Mouse (Mus musculus) heart, embryonic 14.5 days (tissue): ENCODE measurements around the gene Daam1. TPM values are rescaled to one million over a fixed set of nuclear protein-coding genes. Genes with fewer than 3 reads are reported as not detected.

Experiments
- ATAC-seq: fragments of 200-750 bp; cut with Nextera tagmentation; 2 replicates; pipeline ENCODE4 v1.8.0; 2017; ENCODE audit warnings: low read depth, moderate TSS enrichment; ENCODE audit not compliant: insufficient number of reproducible peaks, insufficient read depth, low FRiP score
- H3K27ac ChIP-seq, 2 experiments: fragments of 200-500 bp in 1 of 2; fragments of 300-500 bp in 1 of 2; sonication (generic) in 1 of 2; replicated peaks in 1 of 2; 2 replicates each; pipeline ENCODE4 v1.5.1; 2012 to 2014; ENCODE audit warnings: low read depth in 2 of 2, low read length in 2 of 2, control low read depth in 1 of 2, mild to moderate bottlenecking in 1 of 2, mixed read lengths in 1 of 2; ENCODE audit not compliant: control insufficient read depth in 1 of 2, insufficient read depth in 1 of 2
- H3K27me3 ChIP-seq: fragments of 300-500 bp; sonication (generic); 2 replicates; pipeline ENCODE4 v1.6.1; 2014; ENCODE audit warnings: mild to moderate bottlenecking, low read length, control low read depth; ENCODE audit not compliant: control insufficient read depth, insufficient read depth
- H3K36me3 ChIP-seq: fragments of 300-500 bp; sonication (generic); 2 replicates; pipeline ENCODE4 v1.6.1; 2014; ENCODE audit warnings: mild to moderate bottlenecking, control low read depth, low read length, mixed read lengths; ENCODE audit not compliant: control insufficient read depth, insufficient read depth
- H3K4me1 ChIP-seq, 2 experiments: fragments of 200-500 bp in 1 of 2; fragments of 300-500 bp in 1 of 2; sonication (generic) in 1 of 2; 2 replicates each; pipeline ENCODE4 v1.6.1; 2012 to 2014; ENCODE audit warnings: low read length in 2 of 2, control low read depth in 1 of 2, mixed read lengths in 1 of 2; ENCODE audit not compliant: control insufficient read depth in 2 of 2, insufficient read depth in 2 of 2
- H3K4me2 ChIP-seq: fragments of 300-500 bp; sonication (generic); 2 replicates; pipeline ENCODE4 v1.6.1; 2014; ENCODE audit warnings: mild to moderate bottlenecking, low read length
- H3K4me3 ChIP-seq, 2 experiments: fragments of 200-500 bp in 1 of 2; fragments of 300-500 bp in 1 of 2; sonication (generic) in 1 of 2; 2 replicates each; pipeline ENCODE4 v1.5.1; 2012 to 2014; ENCODE audit warnings: low read length in 2 of 2, mild to moderate bottlenecking in 2 of 2, control low read depth in 1 of 2, low read depth in 1 of 2, moderate library complexity in 1 of 2; ENCODE audit not compliant: control insufficient read depth in 1 of 2, insufficient read depth in 1 of 2
- H3K9ac ChIP-seq: fragments of 300-500 bp; sonication (generic); 2 replicates; pipeline ENCODE4 v1.6.1; 2014; ENCODE audit warnings: mild to moderate bottlenecking, low read length
- H3K9me3 ChIP-seq: fragments of 300-500 bp; sonication (generic); 2 replicates; pipeline ENCODE4 v1.6.1; 2016; ENCODE audit warnings: low read length, control low read depth; ENCODE audit not compliant: control insufficient read depth
- WGBS: fragments of 180-500 bp; shearing (Covaris S2); extraction: QIAGEN DNeasy Blood & Tissue Kit; methylation state at CpG from one replicate; pipeline ENCODE4 v1.1.7; 2014; 5-methylcytosine and 5-hydroxymethylcytosine counted together
- polyA plus RNA-seq: library from polyadenylated mRNA; unstranded; fragments of >200 nt; fragmentation: Nextera tagmentation; extraction: Ambion mirVana; gene quantifications from 2 replicates; pipeline ENCODE4 v1.2.1, GENCODE M21; 2014

The Daam1 gene
- polyA plus RNA-seq, 1 experiment from 2014 or later = 33.3 TPM

- Histone ChIP-seq H3K9me3 (no peaks in the 10 kb centered on the region), H3K9ac (peak overlapping the region; percentile 57), H3K27ac (peak overlapping the region; percentile 84 to 91), H3K4me2 (peak overlapping the region; percentile 46), H3K4me3 (no peak overlapping the region), H3K4me1 (peaks cover 46 to 93% of the 10 kb centered on the region in 2 experiments), H3K36me3 (peaks cover 29% of the 10 kb centered on the region), H3K27me3 (no peaks in the 10 kb centered on the region)
- ATAC-seq = no peak
These were observed 25.5 kb downstream of the Daam1 start for GRCm38 (mm10) chr12:71856480-71856754.

GRCm38 (mm10) chr12:71859096-71859495, 28.2 kb downstream of the Daam1 start:
- WGBS = 22% methylated on average over 5 of the region's 5 CpGs
- Histone ChIP-seq H3K27ac (peak overlapping the region; percentile 44 to 50; a peak in 3 of 4 replicates), H3K4me2 (no peak overlapping the region), H3K4me1 (peaks cover 51 to 98% of the 10 kb centered on the region in 2 experiments), H3K9me3 (no peaks in the 10 kb centered on the region), H3K4me3 (no peak overlapping the region), H3K27me3 (no peaks in the 10 kb centered on the region), H3K9ac (no peak overlapping the region), H3K36me3 (peaks cover 29% of the 10 kb centered on the region)
- ATAC-seq = no peak

- WGBS = 10% methylated on average over 10 of the region's 10 CpGs
- H3K27ac ChIP-seq = peak overlapping the region; percentile 86 to 92
- peak overlapping the region; percentile 48 for H3K4me2 ChIP-seq
- no peak overlapping the region for H3K4me3 ChIP-seq
- H3K9me3 ChIP-seq = no peaks in the 10 kb centered on the region
- no peak overlapping the region for H3K9ac ChIP-seq
- no peaks in the 10 kb centered on the region for H3K27me3 ChIP-seq
- peaks cover 41 to 93% of the 10 kb centered on the region in 2 experiments for H3K4me1 ChIP-seq
- peak; percentile 74 for ATAC-seq
- peaks cover 17% of the 10 kb centered on the region for H3K36me3 ChIP-seq
These were observed 33.1 kb downstream of the Daam1 start for GRCm38 (mm10) chr12:71863846-71864543.

- Histone ChIP-seq H3K4me3 (no peak overlapping the region), H3K27ac (peak overlapping the region; percentile 58 to 86; a peak in 3 of 4 replicates), H3K4me1 (peaks cover 38 to 93% of the 10 kb centered on the region in 2 experiments), H3K9me3 (no peaks in the 10 kb centered on the region), H3K36me3 (peaks cover 17% of the 10 kb centered on the region), H3K27me3 (no peaks in the 10 kb centered on the region), H3K9ac (no peak overlapping the region), H3K4me2 (no peak overlapping the region)
- WGBS = 47% methylated on average over 3 of the region's 3 CpGs
- ATAC-seq = no peak
These were observed 33.6 kb downstream of the Daam1 start for GRCm38 (mm10) chr12:71864544-71864897.

GRCm38 (mm10) chr12:71865937-71866336, 35.1 kb downstream of the Daam1 start:
- H3K27ac ChIP-seq = peak overlapping the region; percentile 17 to 49; a peak in 3 of 4 replicates
- H3K9me3 ChIP-seq = no peaks in the 10 kb centered on the region
- H3K4me1 ChIP-seq = peaks cover 33 to 89% of the 10 kb centered on the region in 2 experiments
- peaks cover 12% of the 10 kb centered on the region for H3K36me3 ChIP-seq
- no peak for ATAC-seq
- 38% methylated on average over 3 of the region's 3 CpGs for WGBS
- no peak overlapping the region for H3K4me2 ChIP-seq
- no peaks in the 10 kb centered on the region for H3K27me3 ChIP-seq
- no peak overlapping the region for H3K9ac ChIP-seq
- no peak overlapping the region for H3K4me3 ChIP-seq

- WGBS = 58% methylated on average over 9 of the region's 9 CpGs
- Histone ChIP-seq H3K4me2 (no peak overlapping the region), H3K27ac (peak overlapping the region; percentile 12 to 30; a peak in 3 of 4 replicates), H3K9me3 (no peaks in the 10 kb centered on the region), H3K27me3 (no peaks in the 10 kb centered on the region), H3K36me3 (peaks cover 18% of the 10 kb centered on the region), H3K4me3 (no peak overlapping the region), H3K4me1 (peaks cover 30 to 85% of the 10 kb centered on the region in 2 experiments), H3K9ac (no peak overlapping the region)
- ATAC-seq = no peak
These were observed 36.7 kb downstream of the Daam1 start for GRCm38 (mm10) chr12:71867345-71868240.

GRCm38 (mm10) chr12:71870644-71871043, 39.8 kb downstream of the Daam1 start:
- H3K9me3 ChIP-seq = no peaks in the 10 kb centered on the region
- no peak for ATAC-seq
- peaks cover 19% of the 10 kb centered on the region for H3K36me3 ChIP-seq
- no peak overlapping the region for H3K9ac ChIP-seq
- no peak overlapping the region for H3K4me2 ChIP-seq
- H3K27me3 ChIP-seq = no peaks in the 10 kb centered on the region
- H3K4me1 ChIP-seq = peaks cover 23 to 61% of the 10 kb centered on the region in 2 experiments
- H3K4me3 ChIP-seq = no peak overlapping the region
- no peak overlapping the region for H3K27ac ChIP-seq
- 75% methylated on average over 6 of the region's 6 CpGs for WGBS
